Mouse (Mus musculus) kidney, postnatal 4 days (tissue): Measurements from ENCODE around the gene Cdk2.

Experiments used
- DNase-seq, 2 experiments: peaks; one replicate each; pipeline ENCODE4 v3.0.0; 2021; ENCODE audit warnings: mixed read lengths in 2 of 2

Gene Cdk2

DNA sequence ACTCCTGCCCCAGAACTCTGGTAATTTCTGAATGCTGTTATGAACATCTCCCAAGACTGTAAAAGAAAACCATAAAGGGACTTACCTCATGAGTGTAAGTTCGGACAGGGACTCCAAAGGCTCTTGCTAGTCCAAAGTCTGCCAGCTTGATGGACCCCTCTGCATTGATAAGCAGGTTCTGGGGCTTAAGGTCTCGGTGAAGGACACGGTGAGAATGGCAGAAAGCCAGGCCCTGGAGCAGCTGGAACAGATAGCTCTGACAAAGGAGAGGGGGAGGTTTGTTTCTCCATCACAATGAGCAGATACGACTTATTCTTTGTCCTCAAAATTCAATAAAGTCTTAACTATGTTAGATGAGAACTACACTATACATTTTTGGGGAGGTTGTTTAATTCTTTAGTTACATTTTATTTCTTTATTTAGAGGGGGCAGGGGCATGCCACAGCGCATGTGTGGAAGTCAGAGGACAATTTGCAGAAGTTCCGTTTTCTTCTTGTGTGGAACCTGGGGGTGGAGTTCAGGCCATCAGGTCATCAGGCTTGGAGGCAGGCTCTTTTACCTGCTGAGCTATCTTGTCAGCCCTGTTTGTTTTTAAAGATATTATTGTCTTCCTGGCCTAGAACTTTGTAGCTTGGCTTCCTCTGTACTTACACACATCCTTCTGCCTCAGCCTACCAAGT, 2.4 kb downstream of the Cdk2 start:
- DNase-seq: no peak

DNA sequence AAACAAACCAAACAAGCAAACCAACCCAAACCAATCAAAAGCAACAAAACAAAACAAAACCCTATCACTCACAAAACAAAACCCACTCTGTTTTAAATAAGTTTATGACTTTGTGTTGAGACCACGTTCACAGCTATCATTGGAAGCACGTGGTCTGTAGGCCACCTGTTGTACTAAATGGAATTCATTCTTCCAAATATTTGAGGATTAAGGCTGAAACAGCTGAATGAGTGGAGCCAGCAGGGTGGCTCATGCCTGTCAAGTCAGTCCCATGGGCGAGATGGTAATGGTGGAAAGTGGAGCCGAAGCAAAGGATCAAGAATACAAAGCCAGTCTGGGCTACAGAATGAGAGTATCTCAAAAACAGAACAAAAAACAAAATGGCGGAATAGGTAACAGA, 4.1 kb downstream of the Cdk2 start:
- DNase-seq: no peak

DNA sequence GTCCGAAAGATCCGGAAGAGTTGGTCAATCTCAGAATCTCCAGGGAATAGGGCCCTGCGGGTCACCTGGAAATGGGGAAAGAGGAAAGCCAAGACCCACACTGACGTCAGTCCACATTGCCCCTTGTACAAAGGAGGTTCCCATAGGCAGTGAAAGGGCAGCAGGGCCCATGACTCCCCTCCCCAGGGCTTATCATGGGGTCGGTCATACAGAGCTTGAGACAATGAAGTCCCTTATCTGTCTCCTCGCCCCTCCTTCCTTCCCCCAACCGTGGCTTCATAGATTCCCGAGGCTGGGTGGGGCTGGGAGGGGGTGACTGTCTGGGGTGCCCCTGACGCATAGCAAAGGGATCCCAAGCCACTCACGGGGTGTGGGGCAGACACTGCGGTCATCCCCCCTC, 5.2 kb downstream of the Cdk2 start:
- no peak for DNase-seq

DNA sequence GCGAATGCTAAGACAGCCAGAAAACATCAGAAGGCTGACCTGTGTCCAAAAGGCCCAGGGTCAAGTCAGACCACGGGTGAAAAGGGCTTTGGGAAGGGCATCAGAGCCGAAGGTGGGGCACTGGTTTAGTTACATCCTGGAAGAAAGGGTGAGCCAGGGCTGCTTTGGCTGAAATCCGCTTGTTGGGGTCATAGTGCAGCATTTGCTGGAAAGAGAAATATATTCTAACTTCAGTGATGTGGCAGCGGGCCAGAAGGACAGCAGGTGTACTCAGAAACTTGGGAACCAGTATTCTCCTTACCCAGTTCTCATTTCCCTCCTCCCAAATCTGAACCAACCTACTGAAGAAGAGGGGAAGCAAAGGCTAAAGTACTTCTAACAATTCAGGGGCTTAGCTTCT, 5.8 kb downstream of the Cdk2 start:
- DNase-seq: peak in 1 of 2 experiments; percentile 28

DNA sequence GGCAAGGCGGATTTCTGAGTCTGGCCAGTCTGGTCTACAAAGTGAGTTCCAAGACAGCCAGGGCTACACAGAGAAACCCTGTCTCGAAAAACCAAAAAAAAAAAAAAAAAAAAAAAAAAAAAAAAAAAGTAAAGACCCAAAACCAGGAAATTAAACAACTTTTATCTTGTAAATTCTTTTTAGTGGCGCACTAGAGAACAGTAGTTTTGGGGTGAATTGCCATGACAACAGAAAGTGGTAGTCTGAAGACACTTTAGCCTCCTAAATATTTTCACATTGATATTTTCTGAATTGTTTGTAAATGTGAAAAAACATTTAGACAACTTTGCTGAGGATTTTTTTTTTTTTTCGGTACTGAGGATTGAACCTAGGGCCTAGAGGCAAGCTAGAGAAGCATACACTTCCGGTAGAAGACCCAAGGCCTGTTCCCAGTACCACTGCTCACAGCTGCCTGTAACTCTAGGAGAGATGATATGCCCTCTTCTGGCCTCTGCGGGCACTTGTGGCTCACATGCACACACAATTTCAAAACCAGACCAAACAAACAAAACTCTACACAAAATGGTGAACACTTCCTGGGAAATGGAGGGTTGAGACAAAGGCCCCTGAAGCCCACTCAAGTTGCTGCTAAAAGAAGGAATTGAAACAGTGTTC, 7.6 kb downstream of the Cdk2 start:
- DNase-seq: no peak

DNA sequence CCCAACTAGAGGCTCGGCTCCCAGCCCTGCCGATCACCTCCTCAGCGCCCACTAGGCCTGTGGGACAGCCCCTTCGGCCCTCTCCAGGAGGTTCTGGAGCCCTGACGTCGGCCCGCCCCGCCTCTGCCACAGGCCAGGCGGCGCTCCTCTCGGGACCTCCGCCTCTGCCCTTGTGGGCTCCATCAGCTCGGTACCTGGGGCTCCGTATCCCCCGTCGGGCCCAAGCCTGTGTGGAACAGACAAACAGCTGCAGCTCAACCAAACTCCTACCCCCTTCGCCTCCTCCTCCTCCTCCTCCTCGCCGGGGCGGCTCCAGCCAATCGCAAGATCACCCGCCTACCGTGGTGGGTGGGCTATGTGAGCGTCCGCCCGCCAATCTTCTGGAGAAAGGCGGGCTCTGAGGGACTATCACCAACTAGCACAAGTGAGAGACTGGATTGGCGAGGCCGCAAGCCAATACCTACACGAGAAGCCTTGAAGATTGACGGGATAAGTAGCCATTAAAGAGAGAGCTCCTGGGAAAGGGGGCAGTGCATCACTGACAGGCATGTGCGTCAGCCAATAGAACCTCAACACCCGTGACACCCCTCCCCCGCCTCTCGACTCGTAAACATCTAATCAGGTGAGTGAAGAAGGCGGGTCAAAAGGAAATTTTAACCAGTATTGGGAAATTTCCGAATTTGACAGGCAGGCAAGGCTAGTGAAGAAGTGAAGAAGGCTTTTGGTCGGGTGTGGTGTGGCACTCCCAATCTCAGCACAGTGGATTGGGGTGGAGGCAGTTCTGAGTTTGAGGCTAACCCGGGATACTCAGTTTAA, 8.6 kb downstream of the Cdk2 start, which contains the start of gene Rab5b:
Rab5b (minus strand) TSS at position 273 of the 816 bp plus-strand sequence.
- peak; percentile 96 to 98 for DNase-seq

DNA sequence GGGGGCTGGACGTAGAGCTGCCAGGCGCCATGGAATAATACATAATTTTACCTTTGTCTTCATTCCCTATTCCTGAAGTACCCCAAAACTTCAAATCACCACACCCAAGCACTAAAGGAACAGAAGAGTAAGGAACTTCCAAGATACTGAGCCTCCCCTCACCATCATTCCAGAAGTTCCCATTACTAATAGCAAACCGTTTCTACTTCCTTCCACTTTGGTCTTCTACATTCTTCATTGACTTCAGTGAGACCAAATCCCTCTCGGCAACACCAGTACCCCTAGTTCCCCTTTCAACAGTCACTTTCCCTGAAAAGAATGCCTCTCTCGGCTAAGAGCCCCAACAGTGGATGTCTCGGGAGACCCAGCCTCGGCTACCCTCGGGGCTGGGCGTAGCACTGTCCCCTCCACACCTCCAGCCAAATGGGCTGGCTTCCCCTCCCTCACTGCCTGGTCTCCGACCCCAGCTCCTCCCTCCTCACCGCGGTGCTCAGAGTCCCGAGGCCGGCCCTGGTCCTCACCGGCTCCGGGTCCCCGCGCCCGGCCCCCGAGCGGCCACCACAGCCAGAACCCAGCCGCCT, 9.3 kb downstream of the Cdk2 start:
- no peak for DNase-seq

DNA sequence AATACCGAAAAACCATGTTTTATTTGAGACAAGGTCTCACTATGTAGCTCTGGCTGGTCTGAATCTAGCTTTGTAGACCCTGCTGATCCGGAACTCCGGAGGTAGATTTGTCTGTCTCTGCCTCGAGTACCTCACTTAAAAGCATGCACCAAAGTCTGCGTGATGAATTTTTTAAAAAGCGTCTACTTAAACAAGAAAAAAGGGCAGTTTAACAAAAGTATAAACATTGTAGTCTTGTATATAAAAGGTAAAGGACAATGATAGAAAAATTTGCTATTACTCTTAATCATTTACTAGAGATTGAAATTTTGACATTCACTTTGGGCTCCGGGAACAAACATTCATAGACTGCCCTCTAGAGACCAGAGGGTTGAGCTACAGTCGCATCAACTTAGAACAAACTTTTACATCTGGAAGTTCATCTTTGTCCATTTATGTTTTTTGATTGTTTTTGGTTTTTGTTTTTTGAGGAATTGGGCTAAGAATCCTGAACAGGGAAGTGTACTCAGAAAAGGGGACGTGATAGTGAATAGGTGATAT, 30.3 kb downstream of the Cdk2 start:
- DNase-seq: peak in 1 of 2 experiments; percentile 43

DNA sequence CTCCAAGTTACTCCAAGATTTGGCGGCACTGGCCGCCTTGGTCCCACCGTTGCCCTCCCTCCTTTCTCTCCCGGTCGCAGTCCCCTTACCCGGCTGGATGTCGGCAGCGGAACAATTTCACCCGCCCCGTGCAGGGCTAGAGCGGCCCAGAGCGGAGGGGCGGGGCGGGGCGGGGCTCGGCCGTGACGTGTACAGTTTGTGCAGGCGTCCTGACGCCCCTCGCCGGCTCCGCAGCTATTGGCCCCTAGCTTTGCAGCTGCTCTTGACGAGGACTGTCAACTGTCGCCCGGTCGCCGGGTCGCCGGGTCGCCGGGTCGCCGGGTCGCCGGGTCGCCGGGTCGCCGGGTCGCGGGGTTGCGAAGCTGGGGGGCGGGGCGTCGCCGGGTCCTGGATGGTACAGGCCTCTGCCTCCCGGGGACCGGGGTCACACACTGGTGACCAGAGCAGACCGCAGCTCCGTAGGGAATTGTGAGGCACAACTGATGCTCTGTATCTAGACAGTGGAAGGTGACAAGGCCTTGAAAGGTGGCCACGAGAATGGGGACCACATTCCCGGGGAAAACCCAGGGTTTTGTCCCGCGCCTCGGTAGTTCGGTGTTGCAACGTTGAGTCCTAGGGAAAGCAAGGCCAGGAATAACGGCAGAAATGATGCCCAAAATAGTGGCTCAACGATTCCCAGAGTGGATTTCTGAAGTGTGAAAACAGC, 30.9 kb downstream of the Cdk2 start, which contains the start of gene Suox:
Suox (minus strand) TSS at position 311 of the 706 bp plus-strand sequence.
- peak; percentile 88 to 92 for DNase-seq

DNA sequence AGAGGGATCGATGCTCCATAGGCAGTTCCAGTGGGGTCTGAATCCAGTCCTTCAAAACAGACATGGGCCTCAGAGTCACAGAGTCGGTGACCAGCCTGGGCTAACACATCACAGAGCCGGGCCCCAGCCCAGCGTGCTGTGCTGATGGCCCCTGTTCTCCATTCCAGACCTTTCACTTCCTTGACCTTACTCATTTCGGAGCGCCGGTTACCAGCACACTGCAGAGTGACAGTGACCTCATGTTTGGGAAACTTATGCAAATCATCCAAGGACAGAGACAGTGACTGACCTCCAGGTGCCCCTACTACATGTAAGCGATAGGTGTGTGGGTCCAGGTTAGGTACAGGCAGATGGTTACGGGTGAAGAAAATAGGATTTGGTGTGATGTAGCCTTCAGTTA, 33.7 kb downstream of the Cdk2 start:
- no peak for DNase-seq

DNA sequence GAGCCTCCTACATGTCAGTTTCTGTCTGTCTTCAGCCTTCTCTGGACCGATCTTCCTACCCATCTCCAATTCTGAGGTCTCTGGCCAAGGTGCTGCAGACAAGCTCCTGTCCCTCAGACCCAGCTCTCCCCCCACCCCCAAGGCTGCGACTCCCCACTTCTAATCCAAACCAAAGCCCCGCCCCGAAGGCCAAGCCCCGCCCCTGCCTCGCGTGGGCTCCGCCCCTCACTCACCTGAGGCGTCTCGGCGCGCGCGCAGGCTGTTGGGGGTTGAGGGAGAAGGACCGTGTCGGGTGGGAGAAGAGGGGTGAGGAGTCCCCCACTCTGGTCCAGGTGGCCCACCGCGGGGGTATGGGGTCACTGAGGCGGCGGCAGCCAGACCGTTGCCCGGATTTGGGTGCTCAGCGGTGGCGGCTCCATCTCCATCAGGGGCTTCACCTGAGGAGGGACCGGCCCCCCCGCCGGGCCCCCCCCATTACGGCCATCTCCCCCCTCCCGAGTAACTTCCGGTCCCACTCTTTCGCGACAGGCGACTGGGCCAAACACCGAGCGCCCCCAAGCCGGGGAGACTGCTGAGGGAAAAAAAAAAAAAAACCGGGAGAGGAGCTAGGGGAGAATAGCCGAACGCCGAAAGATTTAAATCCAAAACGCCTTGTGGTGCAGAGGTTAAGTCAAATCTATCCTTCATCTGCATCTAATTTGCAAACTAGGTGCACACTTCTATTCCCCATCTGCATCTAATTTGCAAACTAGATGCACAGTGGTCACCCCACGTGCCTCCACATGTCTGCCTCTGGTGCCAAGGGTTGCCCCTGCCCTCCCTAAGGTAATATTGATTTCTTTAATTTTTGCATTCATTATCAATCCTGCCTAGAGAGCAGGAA, 35.8 kb downstream of the Cdk2 start:
- DNase-seq: peak; percentile 85 to 87

DNA sequence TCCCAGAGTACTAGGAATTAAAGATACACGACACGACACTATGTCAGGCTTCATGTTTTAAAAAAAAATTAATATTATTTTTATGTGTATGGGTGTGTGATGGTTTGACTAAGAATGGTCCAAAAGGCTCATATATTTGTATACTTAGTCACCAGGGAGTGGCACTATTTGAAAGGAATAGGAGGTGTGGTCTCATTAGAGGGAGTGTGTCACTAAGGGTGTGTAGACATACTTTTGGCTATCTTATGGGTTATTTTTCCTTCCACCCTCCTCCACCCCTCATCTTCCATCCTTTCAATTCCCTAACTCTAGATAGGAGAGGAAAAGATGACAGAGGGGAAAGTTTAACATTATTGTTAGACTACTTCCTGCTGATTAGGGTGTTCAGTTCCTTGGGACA, 39.0 kb downstream of the Cdk2 start:
- no peak for DNase-seq

DNA sequence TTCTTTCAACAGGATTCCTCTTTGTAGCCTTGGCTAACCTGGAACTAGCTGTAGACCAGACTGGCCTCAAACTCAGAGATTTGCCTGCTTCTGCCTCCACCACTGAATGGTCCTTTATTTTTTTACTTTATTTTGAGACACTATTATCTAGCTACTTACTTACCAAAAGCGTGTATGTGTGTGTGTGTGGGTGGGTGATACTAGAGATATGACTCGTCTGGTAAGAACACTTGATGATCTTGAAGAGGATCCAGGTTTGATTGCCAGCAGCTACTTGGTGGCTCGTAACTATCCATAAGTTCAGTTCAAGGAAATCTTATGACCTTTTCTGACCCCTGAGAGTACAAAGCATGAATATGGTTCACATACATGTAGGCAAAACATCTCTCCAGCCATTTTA, 39.5 kb downstream of the Cdk2 start:
- DNase-seq: no peak

DNA sequence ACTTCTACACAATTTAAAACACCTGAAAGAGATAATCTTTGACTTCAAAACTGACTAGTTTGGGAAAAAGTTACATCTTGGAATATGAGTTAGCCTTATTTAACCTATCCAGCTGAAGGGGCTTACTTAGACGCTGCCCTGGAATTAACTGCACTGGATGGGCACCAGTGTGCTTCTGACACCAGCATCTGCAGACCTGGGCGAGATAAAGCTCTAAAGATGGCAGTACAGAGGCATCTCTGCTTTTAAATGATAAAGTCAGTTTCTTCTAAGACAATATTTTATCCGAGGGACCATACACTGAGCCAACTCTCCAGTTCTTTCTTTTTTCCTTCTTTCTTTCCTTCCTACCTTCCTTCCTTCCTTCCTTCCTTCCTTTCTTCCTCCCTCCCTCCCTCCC, 40.0 kb downstream of the Cdk2 start:
- DNase-seq: no peak

DNA sequence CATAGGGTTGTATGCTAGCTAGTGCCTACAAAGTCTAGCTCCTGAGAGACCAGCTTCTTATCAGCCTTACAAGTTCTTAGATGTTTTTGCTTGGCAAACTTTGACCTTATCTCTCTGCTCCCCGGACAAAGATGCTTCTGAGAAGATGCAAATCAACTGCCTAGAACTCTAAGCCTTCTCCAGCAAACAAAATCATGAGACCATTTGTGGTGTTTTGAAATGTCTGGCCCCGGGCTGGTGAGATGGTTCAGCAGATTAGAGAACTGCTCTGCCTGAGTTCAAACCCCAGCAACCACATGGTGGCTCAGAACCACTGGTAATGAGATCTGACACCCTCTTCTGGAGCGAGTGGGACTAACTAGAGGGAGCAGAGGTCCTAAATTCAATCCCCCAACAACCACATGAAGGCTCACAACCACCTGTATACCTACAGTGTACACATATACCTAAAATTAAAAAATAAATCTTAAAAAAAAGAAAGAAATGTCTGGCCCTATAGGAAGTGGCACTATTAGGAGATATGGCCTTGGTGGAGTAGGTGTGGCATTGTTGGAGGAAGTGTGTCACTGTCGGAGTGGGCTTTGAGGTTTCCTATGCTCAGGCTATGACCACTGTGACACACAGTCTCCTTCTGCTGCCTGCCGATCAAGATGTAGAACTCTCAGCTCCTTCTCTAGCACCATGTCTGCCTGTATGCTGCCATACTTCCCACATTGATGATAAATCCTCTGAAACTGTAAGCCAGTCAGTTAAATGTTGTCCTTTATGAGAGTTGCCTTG, 41.2 kb downstream of the Cdk2 start:
- DNase-seq: no peak

DNA sequence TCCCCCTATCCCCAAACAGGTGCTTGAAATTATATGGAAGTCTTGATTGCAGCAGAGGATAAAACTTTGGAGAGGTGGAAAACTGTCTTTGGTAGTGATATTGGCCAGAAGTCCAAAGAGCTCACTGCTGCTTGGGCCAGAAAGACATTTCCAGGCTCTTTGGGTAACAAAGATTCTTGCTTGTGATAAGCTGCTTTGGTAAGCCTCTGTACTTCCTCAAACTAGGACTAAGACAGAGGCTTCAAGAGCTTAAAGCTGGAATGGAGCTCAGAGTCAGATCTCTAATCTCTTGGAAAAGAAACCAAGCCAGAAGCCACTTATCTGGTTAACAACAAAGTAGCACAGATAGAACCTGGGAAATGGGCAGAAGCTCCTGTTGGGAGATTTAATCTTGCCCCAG, 42.4 kb downstream of the Cdk2 start:
- no peak for DNase-seq

DNA sequence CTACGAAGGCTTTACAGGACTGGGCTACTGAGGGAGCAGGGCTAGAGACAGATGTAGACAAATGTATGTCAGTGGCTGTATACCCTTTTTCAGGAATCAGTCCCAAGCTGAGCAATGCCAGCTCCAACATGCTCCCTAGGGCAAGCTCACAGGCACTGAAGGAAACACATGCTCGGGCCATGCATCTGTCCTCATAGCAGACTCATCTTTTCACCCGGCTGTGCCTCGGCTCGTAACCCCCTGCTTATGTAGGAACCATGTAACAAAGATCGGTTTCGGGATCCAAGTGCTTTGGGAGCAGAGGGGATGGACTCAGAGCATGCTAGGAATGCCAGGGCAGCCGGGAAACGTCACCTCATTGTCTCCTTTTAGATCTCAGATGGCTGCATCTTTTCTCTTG, 45.3 kb downstream of the Cdk2 start:
- no peak for DNase-seq

DNA sequence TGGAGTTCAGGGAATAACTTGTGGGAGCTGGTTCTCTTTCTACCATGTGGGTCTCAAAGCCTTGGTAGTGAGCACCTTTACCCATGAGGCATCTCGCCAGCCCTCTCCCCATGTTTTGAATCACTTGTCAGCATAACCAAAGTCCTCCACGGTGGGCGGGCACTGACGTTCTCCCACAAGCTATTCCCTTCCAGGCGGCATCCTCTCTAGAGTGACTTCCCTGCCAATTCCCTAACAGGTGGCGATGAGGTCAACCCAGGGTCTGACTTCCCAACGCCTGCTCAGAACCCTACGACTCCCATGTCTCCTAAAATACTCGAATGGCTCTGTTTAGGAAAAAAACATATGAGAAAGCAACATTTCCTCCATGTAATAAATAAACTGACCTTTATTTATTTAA, 47.0 kb downstream of the Cdk2 start:
- DNase-seq: peak in 1 of 2 experiments; percentile 13

DNA sequence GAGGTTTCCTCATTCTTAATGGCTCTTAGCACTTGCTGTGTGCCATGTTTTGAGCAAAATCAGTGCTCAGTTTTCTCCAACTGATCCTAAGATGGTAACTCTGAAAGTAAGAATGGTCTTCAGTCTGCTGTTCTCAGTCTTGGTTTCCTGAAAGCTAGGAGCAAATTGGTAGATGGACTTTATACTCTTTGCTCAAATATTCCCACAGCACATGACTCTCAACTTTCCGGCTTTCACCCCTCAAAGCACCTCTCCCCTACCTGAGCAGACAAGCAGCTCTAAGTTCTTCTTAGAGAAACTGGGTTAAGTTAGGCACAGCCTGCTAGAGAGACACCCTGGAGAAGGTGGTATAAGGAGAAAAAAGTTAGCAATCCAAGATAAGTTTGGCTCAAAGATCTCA, 48.1 kb downstream of the Cdk2 start:
- no peak for DNase-seq

DNA sequence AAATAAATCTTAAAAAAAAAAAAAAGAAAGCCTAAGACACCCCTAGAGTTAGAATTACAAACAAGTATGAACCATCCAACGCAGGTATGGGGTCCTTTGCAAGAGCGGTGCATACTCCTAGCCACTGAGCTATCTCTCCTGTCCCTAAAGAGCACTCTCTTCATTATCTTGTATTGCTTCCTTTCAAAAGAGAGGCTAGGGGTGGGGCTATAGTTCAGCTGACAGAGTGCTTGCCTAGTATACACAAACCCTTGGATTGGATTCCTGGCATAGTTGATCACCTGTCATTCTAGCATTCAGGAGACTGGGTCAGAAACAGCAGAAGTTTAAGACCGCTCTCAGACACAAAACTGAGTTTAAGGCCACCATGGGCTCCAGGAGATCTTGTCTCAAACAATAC, 49.6 kb downstream of the Cdk2 start:
- DNase-seq: no peak

DNA sequence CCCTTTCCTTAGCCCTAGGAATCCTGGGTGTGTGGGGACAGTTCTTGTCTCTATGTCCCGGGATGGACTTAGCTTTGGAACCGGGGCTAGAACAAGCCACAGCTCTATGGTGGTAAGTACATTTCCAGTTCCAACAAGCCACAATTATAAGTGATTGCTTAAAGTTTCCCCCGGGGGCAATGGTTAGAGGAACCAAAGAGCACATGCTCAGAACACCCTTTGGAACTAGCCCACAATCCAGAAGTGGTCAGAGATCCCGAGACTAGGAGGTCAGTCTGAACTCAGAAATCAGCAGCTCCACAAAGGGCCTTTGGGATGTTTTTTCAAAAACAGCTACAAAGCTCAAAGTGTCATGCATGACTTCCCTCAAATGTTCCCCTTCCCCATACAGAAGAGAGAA, 51.0 kb downstream of the Cdk2 start:
- DNase-seq: peak in 1 of 2 experiments; percentile 16
